Mouse (Mus musculus) stomach, postnatal 0 days (tissue): ENCODE results near the gene Gm3839. TPM values are rescaled to one million over a fixed set of nuclear protein-coding genes. Genes with fewer than 3 reads are reported as not detected.
"Not testable (repeated sequence)": the region's sequence is repeated elsewhere in the genome, so short reads cannot be mapped to it uniquely, and the experiment has no call there.

Experiments used
- ATAC-seq: fragments of 200-750 bp; cut with Nextera tagmentation; 2 replicates; pipeline ENCODE4 v1.8.0; 2017; ENCODE audit not compliant: low FRiP score, low TSS enrichment
- DNase-seq: peaks from one replicate; pipeline ENCODE4 v3.0.0-alpha.2; 2016; ENCODE audit warnings: low spot score
- H3K27ac ChIP-seq: fragments of 300-500 bp; sonication (generic); replicated peaks from 2 replicates; pipeline ENCODE4 v1.5.1; 2014; ENCODE audit warnings: mild to moderate bottlenecking, control low read depth
- H3K27me3 ChIP-seq: fragments of 300-500 bp; sonication (generic); 2 replicates; pipeline ENCODE4 v1.6.1; 2014; ENCODE audit warnings: low read length; ENCODE audit not compliant: control insufficient read depth, insufficient read depth
- H3K36me3 ChIP-seq: fragments of 300-500 bp; sonication (generic); 2 replicates; pipeline ENCODE4 v1.6.1; 2014; ENCODE audit warnings: low read length, mixed read lengths; ENCODE audit not compliant: control insufficient read depth, insufficient read depth
- H3K4me1 ChIP-seq: fragments of 300-500 bp; sonication (generic); replicated peaks from 2 replicates; pipeline ENCODE4 v1.6.1; 2014; ENCODE audit warnings: antibody characterized with exemption; ENCODE audit not compliant: control insufficient read depth, insufficient read depth
- H3K4me2 ChIP-seq: fragments of 300-500 bp; sonication (generic); replicated peaks from 2 replicates; pipeline ENCODE4 v1.6.1; 2014; ENCODE audit warnings: low read depth, mild to moderate bottlenecking, control low read depth, moderate library complexity
- H3K4me3 ChIP-seq: fragments of 300-500 bp; sonication (generic); 2 replicates; pipeline ENCODE4 v1.5.1; 2014; ENCODE audit warnings: low read depth, low read length, control low read depth
- H3K9ac ChIP-seq: fragments of 300-500 bp; sonication (generic); 2 replicates; pipeline ENCODE4 v1.6.1; 2014; ENCODE audit warnings: mild to moderate bottlenecking, low read length, control low read depth, mixed read lengths
- H3K9me3 ChIP-seq: fragments of 300-500 bp; sonication (generic); 2 replicates; pipeline ENCODE4 v1.6.1; 2016; ENCODE audit warnings: low read length; ENCODE audit not compliant: control insufficient read depth
- CTCF ChIP-seq: IDR thresholded peaks from 2 replicates; pipeline ENCODE4 v1.5.1; 2016; ENCODE audit warnings: antibody characterized with exemption, low read depth, mild to moderate bottlenecking, moderate library complexity
- EP300 ChIP-seq: optimal IDR thresholded peaks from 2 replicates; pipeline ENCODE3; 2016; ENCODE audit warnings: antibody characterized with exemption
- WGBS: fragments of 180-500 bp; shearing (Covaris S2); extraction: QIAGEN DNeasy Blood & Tissue Kit; methylation state at CpG from one replicate; pipeline ENCODE4 v1.1.7; 2014; 5-methylcytosine and 5-hydroxymethylcytosine counted together
- microRNA-seq: library from miRNA; unstranded; fragments of <30 nt; microRNA quantifications from one replicate; pipeline ENCODE4, GENCODE M21; 2016
- polyA plus RNA-seq: library from polyadenylated mRNA; unstranded; fragments of >200 nt; fragmentation: Nextera tagmentation; extraction: Ambion mirVana; gene quantifications from 2 replicates; pipeline ENCODE4 v1.2.1, GENCODE M21; 2015

Gene Gm3839
- polyA plus RNA-seq, 1 experiment from 2014 or later = 1.4 TPM

DNA sequence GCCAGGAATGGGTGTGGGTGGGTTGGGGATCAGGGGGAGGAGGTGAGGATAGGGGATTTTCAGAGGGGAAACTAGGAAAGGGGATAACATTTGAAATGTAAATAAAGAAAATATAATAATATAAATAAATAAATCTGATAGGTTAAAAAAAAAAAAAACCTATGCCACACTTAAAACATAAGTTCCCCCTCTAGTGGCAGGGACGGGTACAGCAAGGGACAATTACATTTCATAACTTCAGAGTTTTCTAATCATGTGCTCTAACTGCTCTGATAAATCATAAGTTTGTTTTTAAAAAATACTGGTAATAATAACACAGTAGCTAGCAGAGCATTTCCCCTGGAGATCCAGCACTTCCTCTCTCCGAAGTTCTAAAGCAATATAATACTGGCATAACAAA, 49.4 kb downstream of the Gm3839 start:
- DNase-seq = peak; percentile 19

DNA sequence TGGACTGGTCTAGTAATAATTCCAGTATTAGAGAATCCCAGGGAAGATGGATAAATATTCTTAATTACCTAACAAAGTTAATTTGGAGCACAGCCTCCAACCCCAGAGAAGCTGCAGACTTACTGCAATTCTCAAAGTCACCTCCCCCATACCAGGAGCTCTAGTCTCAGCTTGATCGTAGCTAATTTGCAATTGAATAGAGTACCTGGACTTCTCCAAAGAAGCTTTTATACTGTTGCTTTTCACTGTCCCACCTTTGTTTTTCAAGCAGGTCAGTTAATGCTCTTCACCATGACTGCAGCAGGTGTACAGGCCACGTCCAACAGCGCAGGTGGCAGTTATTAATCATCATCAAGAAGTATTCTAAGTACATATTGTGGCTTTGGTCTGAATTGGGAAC, 68.6 kb downstream of the Gm3839 start:
- not testable (repeated sequence) for H3K4me1 ChIP-seq, H3K27ac ChIP-seq, H3K4me3 ChIP-seq, ATAC-seq, H3K9me3 ChIP-seq, H3K4me2 ChIP-seq, DNase-seq, H3K27me3 ChIP-seq, H3K36me3 ChIP-seq, H3K9ac ChIP-seq
- WGBS = 88% methylated on average over 3 of the region's 3 CpGs

More for the DNA sequence above, 49.4 kb downstream of the Gm3839 start:
- no peaks in the 10 kb centered on the region for H3K9me3 ChIP-seq
- TF ChIP-seq EP300 (no peak), CTCF (peak; percentile 71)
- H3K4me1 ChIP-seq = no peaks in the 10 kb centered on the region
- no peak overlapping the region for H3K27ac ChIP-seq
- no peaks in the 10 kb centered on the region for H3K27me3 ChIP-seq
- H3K36me3 ChIP-seq = no peaks in the 10 kb centered on the region
- WGBS = 32% methylated on average over 2 of the region's 2 CpGs
- H3K4me2 ChIP-seq = no peak overlapping the region
- H3K4me3 ChIP-seq = no peak overlapping the region
- no peak overlapping the region for H3K9ac ChIP-seq
- no peak for ATAC-seq

DNA sequence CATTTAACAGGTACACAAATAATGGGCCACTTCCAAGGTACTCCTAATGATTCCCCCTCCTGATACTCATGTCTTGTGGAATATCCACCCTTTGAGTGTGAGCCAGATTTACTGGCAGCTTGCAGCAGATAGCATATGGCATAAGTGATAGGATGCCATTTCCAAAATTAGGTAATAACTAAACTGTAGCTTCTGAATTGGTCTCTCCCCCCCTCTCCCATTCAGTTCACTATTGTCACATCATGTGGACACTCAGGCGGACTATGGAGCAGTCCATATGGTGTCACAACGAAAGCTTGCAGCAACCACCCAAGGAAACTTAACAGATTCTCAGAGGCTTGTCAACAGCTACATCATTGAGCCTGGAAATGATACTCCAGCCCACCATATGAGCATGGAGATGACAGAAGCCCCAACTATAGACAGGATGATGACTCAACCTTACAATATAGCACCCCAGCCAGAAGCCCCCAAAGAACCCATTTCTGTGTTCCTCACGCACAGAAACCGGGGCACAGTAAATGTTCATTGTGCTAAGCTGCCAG, 99.3 kb downstream of the Gm3839 start:
- 93% methylated on average over 4 of the region's 4 CpGs for WGBS
- TF ChIP-seq CTCF (no peak), EP300 (no peak)

DNA sequence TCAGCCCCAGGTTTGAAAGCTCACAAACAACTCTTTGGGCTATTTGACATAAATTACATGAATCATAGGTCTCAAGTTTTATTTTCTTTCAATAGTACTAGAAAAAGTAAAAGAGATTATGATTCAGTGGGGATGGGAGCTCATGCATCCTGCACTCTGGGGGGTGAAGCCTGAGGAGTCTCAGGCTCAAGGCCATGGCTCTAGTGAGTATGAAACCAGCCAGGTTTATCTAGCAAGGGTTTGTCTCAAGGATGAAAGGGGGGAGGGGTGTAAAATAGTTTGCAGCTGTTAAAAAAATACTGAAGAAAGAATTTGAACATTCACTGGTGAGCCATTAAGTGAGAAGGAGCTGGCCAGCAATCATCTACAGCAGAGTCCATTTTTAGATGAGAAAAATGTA, 108.5 kb downstream of the Gm3839 start:
- Histone ChIP-seq H3K9me3 (no peaks in the 10 kb centered on the region), H3K4me3 (no peak overlapping the region), H3K27ac (no peak overlapping the region), H3K36me3 (no peaks in the 10 kb centered on the region), H3K9ac (no peak overlapping the region), H3K4me2 (no peak overlapping the region), H3K27me3 (no peaks in the 10 kb centered on the region), H3K4me1 (no peaks in the 10 kb centered on the region)
- DNase-seq (no peak), ATAC-seq (no peak)
- TF ChIP-seq EP300 (no peak), CTCF (no peak)

More for the DNA sequence above, 99.3 kb downstream of the Gm3839 start:
- ATAC-seq = no peak
- H3K9me3 ChIP-seq = no peaks in the 10 kb centered on the region
- H3K4me3 ChIP-seq = no peak overlapping the region
- H3K36me3 ChIP-seq = no peaks in the 10 kb centered on the region
- no peaks in the 10 kb centered on the region for H3K4me1 ChIP-seq
- H3K4me2 ChIP-seq = no peak overlapping the region
- no peak overlapping the region for H3K27ac ChIP-seq
- no peaks in the 10 kb centered on the region for H3K27me3 ChIP-seq
- DNase-seq = no peak
- H3K9ac ChIP-seq = no peak overlapping the region

DNA sequence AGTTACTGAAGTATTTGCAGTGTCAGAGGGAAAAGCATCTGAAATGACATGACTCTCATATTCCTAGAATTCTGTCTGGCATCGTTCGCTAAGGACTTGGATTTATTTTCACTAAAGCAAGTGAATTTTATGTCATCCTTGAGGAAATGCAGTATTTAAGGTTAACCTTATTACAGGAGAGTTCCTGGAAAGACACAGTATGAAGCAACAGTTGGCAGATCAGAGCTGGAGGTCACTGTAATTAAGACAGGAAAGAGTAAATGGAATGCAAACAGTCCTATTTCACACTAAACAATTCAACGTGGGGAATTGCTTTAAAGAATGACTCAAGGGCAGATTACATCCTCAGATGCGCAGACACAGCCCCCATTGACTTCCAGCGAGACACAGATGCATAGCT, 112.0 kb downstream of the Gm3839 start:
- TF ChIP-seq EP300 = no peak
- no peak for TF ChIP-seq CTCF
- Histone ChIP-seq H3K27me3 (no peaks in the 10 kb centered on the region), H3K36me3 (no peaks in the 10 kb centered on the region), H3K9me3 (no peaks in the 10 kb centered on the region), H3K4me2 (no peak overlapping the region), H3K4me1 (no peaks in the 10 kb centered on the region), H3K4me3 (no peak overlapping the region), H3K9ac (no peak overlapping the region), H3K27ac (no peak overlapping the region)
- 38% methylated on average over 5 of the region's 5 CpGs for WGBS
- no peak for DNase-seq
- ATAC-seq = no peak

DNA sequence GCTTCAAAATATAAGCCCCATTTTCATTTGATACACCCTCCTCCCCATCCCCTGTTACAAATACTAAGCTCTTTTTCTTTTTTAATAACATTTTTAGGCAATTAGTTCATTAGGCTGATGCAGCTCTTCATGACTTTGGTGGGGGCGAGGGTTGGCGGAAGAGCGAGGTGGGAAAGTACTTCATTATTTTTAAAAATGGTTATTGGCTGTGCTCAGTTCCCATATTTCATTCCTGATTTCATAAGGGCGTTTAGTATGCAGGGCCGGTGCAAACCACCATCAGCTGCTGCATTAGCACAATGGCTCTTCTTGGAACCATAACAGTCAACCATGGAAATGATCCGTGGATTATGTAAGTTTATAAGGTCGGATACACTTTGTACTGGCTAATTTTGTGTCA, 124.4 kb downstream of the Gm3839 start:
- ATAC-seq (no peak), DNase-seq (no peak)
- Histone ChIP-seq H3K27ac (no peak overlapping the region), H3K4me1 (no peaks in the 10 kb centered on the region), H3K4me3 (no peak overlapping the region), H3K36me3 (no peaks in the 10 kb centered on the region), H3K27me3 (no peaks in the 10 kb centered on the region), H3K9ac (no peak overlapping the region), H3K9me3 (no peaks in the 10 kb centered on the region), H3K4me2 (no peak overlapping the region)
- WGBS = 72% methylated on average over 7 of the region's 7 CpGs
- no peak for TF ChIP-seq CTCF
- no peak for TF ChIP-seq EP300

Small RNAs within 50 kb of the gene (microRNA-seq; reads per million reads assigned to microRNA genes)
- not detected for gene Mir5124b

Other genes starting within 250 kb of the Gm3839 start
- 12.2 and 12.4 TPM in 2 replicates for gene Fhit, start 194.7 kb downstream of the Gm3839 start, polyA plus RNA-seq
- 5.4 and 6.2 TPM in 2 replicates for gene Ptprg, start 196.8 kb upstream of the Gm3839 start, polyA plus RNA-seq